In the genomic region with DNA sequence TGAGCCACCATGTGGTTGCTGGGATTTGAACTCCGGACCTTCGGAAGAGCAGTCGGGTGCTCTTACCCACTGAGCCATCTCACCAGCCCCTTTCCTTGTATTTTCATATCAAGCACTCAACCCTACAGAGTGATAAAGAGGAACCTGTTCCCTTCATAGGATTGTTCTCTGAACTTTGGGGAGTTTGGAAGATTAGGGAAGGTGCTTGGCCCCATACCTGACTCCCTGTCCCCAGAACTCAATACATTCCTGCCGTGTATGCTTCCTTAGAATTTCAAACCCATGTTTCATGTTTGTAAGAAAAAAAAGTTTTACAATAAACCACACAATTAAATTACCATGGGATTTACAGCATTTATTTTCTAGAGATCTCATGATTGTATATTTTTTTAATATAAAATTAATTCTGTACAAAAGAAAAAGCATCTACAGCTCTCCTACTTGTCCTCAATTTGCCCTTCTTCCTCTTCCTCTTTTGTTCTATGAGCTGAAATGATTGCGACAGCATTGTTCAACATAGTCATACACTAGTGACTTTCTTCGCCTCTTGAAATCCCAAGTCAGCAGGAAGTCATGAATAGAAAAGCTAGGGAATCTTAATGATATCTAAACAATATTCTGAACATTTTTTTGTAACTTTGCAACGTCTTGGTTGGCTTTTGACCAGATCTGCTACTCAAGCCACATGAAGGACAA, we compare ENCODE assay signal across 15 mouse cellular contexts.
"Had no signal": no experiment of that assay in that cellular context is flagged by ENCODE, and none has a peak within 500 bp of the region (broad histone marks: within the 10 kb centered on the region; RNA-seq: fewer than 3 reads in every experiment).

No protein-coding gene starts in this region.

- H3K9ac ChIP-seq: limb, embryonic 15.5 days; liver, embryonic 13.5 days; neural tube, embryonic 13.5 days had no signal

- H3K4me2 ChIP-seq: limb, embryonic 15.5 days; liver, embryonic 13.5 days; midbrain, embryonic 11.5 days; neural tube, embryonic 13.5 days had no signal

- H3K4me1 ChIP-seq: limb, embryonic 15.5 days had no signal

- H3K4me3 ChIP-seq: limb, embryonic 15.5 days; liver, embryonic 13.5 days; megakaryocyte, embryonic 14.5 days; neural tube, embryonic 13.5 days had no signal

- H3K27ac ChIP-seq: limb, embryonic 15.5 days; liver, embryonic 13.5 days; neural tube, embryonic 13.5 days had no signal

- H3K36me3 ChIP-seq: limb, embryonic 15.5 days; liver, embryonic 13.5 days; neural tube, embryonic 13.5 days had no signal

- H3K27me3 ChIP-seq: limb, embryonic 15.5 days; liver, embryonic 13.5 days; megakaryocyte, embryonic 14.5 days; neural tube, embryonic 13.5 days had no signal

- DNase-seq: kidney, adult 8-10 months; kidney, postnatal 36 days; layer of hippocampus, adult 9-11 months; layer of hippocampus, postnatal 36 days; liver, embryonic 13.5 days; lung, adult 2 months; lung, postnatal 10 days; right cerebral cortex, postnatal 14 days; thymus, postnatal 36 days had no signal

- H3K9me3 ChIP-seq: limb, embryonic 15.5 days; liver, embryonic 13.5 days; megakaryocyte, embryonic 14.5 days; neural tube, embryonic 13.5 days had no signal

- ATAC-seq: intestine, postnatal 0 days; midbrain, embryonic 16.5 days had no signal
